Mouse (Mus musculus) midbrain, postnatal 0 days (tissue): ENCODE measurements at regions not wholly inside any gene's neighbourhood (a gene's known extent, or its start where the extent isn't known, plus 50 kb on each side); places are given as distances from the start of the nearest gene placed in this dataset.

Experiments used
- ATAC-seq: fragments of 200-750 bp; cut with Nextera tagmentation; 2 replicates; pipeline ENCODE4 v1.8.0; 2017; ENCODE audit warnings: moderate number of reproducible peaks, mild to moderate bottlenecking, moderate TSS enrichment, moderate library complexity; ENCODE audit not compliant: low FRiP score
- DNase-seq: peaks from one replicate; pipeline ENCODE4 v3.0.0-alpha.2; 2015; ENCODE audit warnings: low spot score
- H3K27ac ChIP-seq: fragments of 300-500 bp; sonication (generic); 2 replicates; pipeline ENCODE4 v1.5.1; 2014; ENCODE audit warnings: low read depth, mild to moderate bottlenecking, low read length, mixed read lengths
- H3K27me3 ChIP-seq: fragments of 300-500 bp; sonication (generic); 2 replicates; pipeline ENCODE4 v1.6.1; 2014; ENCODE audit warnings: low read length, control low read depth, mixed read lengths; ENCODE audit not compliant: insufficient read depth
- H3K36me3 ChIP-seq: fragments of 300-500 bp; sonication (generic); 2 replicates; pipeline ENCODE4 v1.6.1; 2014; ENCODE audit warnings: low read length, control low read depth, mixed read lengths; ENCODE audit not compliant: insufficient read depth
- H3K4me1 ChIP-seq: fragments of 300-500 bp; sonication (generic); 2 replicates; pipeline ENCODE4 v1.6.1; 2014; ENCODE audit warnings: mild to moderate bottlenecking, control low read depth, antibody characterized with exemption, low read length, mixed read lengths; ENCODE audit not compliant: insufficient read depth
- H3K4me2 ChIP-seq: fragments of 300-500 bp; sonication (generic); 2 replicates; pipeline ENCODE4 v1.6.1; 2014; ENCODE audit warnings: low read depth, mild to moderate bottlenecking, low read length, mixed read lengths; ENCODE audit not compliant: poor library complexity, severe bottlenecking
- H3K4me3 ChIP-seq: fragments of 300-500 bp; sonication (generic); 2 replicates; pipeline ENCODE4 v1.5.1; 2014; ENCODE audit warnings: low read depth, mild to moderate bottlenecking, low read length, moderate library complexity
- H3K9ac ChIP-seq: fragments of 300-500 bp; sonication (generic); replicated peaks from 2 replicates; pipeline ENCODE4 v1.6.1; 2014; ENCODE audit warnings: mild to moderate bottlenecking, low read length, moderate library complexity, mixed read lengths; ENCODE audit not compliant: poor library complexity, severe bottlenecking
- H3K9me3 ChIP-seq: fragments of 300-500 bp; sonication (generic); 2 replicates; pipeline ENCODE4 v1.6.1; 2016; ENCODE audit warnings: low read length, control low read depth
- CTCF ChIP-seq: IDR thresholded peaks from 2 replicates; pipeline ENCODE4 v1.5.1; 2016; ENCODE audit warnings: antibody characterized with exemption, mild to moderate bottlenecking
- WGBS: fragments of 180-500 bp; shearing (Covaris S2); extraction: QIAGEN DNeasy Blood & Tissue Kit; methylation state at CpG from one replicate; pipeline ENCODE4 v1.1.7; 2014; 5-methylcytosine and 5-hydroxymethylcytosine counted together

DNA sequence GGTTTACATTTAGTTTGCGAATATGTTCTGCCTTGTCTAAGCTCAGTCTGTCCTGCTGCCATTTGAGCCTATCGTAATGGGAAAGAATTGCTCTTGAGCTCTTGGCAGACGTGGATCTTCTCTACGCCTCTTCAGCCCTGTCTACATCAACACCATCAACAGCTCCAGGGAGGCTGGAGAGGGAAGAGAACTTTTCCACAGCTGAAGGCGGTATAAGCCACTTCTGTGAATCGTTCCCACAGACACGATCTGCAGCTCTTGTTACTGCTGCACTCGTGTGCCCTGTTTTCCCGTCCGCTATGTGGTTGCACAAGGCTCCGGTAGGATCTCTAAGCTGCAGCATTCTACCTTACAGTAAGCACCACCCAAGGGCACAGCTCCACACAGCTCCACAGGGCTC, 128.5 kb upstream of the Cadm1 start:
- TF ChIP-seq CTCF: no peak
- no peak overlapping the region for H3K9ac ChIP-seq
- H3K4me2 ChIP-seq: no peak overlapping the region
- peaks cover under 1% of the 10 kb centered on the region for H3K27me3 ChIP-seq
- no peaks in the 10 kb centered on the region for H3K4me1 ChIP-seq
- H3K36me3 ChIP-seq: no peaks in the 10 kb centered on the region
- H3K9me3 ChIP-seq: no peaks in the 10 kb centered on the region
- DNase-seq: no peak
- 83% methylated on average over 11 of the region's 11 CpGs for WGBS
- no peak overlapping the region for H3K4me3 ChIP-seq
- no peak overlapping the region for H3K27ac ChIP-seq
- no peak for ATAC-seq

DNA sequence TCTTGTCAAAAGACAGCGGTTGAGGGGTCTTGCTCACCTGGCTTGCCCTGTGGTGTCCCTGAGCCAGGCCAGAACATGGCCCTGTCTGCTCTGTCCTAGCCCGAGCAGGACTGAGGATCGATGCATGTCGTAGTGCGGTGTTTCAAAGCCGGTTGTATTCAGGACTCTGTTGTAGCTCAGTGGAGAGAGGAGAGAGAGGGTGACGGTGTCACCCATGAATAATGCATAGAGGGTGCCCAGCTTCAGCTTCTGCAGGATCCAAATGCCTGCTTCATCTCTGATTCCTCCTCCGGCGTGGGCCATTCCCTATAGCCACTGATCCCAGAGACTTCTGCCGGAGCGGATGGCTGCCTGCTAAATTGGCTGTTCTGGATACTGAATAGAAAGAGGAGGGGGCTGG, 126.7 kb upstream of the Cadm1 start:
- Histone ChIP-seq H3K36me3 (no peaks in the 10 kb centered on the region), H3K4me3 (no peak overlapping the region), H3K27ac (no peak overlapping the region), H3K9me3 (no peaks in the 10 kb centered on the region), H3K4me1 (no peaks in the 10 kb centered on the region; the same call in 1 of the 2 replicates), H3K9ac (no peak overlapping the region; the same call in 1 of the 2 replicates), H3K4me2 (no peak overlapping the region), H3K27me3 (peaks cover 10% of the 10 kb centered on the region)
- no peak for DNase-seq
- no peak for ATAC-seq
- TF ChIP-seq CTCF: no peak
- WGBS: 39% methylated on average over 11 of the region's 11 CpGs

DNA sequence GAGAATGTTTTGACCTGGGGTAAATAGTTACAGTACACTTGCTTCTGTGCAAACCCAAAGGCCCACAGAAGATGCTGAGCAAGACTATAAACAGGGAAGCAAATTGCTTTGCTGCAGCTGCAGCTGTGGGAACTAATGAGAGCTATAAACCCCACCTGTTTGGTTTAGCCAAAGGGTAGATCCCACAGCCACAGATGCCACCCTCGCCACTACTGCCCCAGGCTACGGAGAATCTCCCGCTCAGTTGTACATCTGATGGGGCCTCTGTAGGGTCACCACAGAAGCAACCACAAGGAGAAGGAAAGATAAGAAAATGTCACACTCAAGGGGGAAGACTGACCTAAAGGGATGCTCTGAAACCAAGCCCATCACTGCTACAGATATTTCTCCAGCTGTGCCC, 125.2 kb upstream of the Cadm1 start:
- ATAC-seq (no peak), DNase-seq (no peak)
- no peak for TF ChIP-seq CTCF
- Histone ChIP-seq H3K4me1 (no peaks in the 10 kb centered on the region; the same call in 1 of the 2 replicates), H3K4me3 (no peak overlapping the region), H3K27ac (no peak overlapping the region), H3K4me2 (no peak overlapping the region), H3K27me3 (peaks cover 10% of the 10 kb centered on the region), H3K9ac (no peak overlapping the region), H3K36me3 (no peaks in the 10 kb centered on the region), H3K9me3 (no peaks in the 10 kb centered on the region)
- 58% methylated on average over 3 of the region's 3 CpGs for WGBS

DNA sequence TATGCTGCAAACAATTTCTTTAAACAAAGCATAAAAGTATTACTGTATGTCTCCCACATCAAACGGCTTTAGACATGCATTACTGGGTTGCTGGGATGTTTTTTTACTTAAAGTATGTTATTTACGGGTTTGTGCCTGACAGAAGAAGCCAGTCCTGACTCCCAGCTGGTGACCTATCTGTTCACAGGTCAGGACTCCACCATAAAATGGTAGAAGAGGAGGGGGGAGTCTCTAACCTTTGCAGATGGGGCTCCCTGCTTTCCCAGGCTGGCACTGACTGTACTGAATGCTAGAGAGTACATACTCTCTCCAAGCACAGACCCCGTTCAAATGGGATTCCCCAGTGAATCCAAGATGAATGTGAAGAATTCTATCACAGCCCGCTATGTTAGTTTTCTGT, 124.4 kb upstream of the Cadm1 start:
- no peak for TF ChIP-seq CTCF
- 70% methylated on average over 4 of the region's 4 CpGs for WGBS
- no peak for ATAC-seq

DNA sequence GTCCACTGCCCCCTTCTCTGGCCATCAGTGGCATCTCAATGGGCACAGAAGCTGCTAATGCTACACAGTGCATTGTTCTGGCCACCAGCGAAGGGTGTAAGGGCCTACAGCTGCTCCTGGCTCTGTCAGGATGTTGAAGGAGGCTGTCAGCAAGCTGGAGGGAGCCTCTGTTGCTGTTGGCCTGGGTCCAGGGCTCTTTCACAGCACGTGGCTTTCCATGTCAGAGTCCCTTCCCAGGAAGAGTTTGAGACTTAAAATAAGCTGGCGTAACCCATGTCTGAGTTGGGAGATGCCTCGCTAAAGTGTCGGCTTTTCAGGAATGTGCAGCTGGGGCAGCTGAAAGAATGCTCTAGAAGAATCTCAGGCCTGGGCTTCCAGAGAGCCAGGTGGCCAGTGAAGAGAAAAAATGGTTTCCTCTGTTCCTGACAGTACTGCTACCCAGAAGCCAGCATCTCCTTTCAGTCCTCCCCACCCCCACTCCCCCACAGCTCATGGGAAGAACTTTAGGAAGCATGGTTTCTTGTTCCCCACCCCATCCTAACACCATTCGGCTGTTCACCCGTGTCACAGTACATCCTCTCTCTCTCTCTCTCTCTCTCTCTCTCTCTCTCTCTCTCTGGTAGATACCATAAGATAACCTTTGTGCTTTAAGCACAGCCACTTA, 122.8 kb upstream of the Cadm1 start:
- Histone ChIP-seq H3K9me3 (no peaks in the 10 kb centered on the region), H3K36me3 (no peaks in the 10 kb centered on the region), H3K9ac (no peak overlapping the region), H3K4me1 (no peaks in the 10 kb centered on the region; the same call in 1 of the 2 replicates), H3K27me3 (peaks cover 10% of the 10 kb centered on the region), H3K4me3 (no peak overlapping the region), H3K27ac (no peak overlapping the region), H3K4me2 (no peak overlapping the region)
- DNase-seq (peak; percentile 73), ATAC-seq (no peak)
- 43% methylated on average over 7 of the region's 7 CpGs for WGBS
- no peak for TF ChIP-seq CTCF

More for the DNA sequence above, 124.4 kb upstream of the Cadm1 start:
- no peak overlapping the region for H3K27ac ChIP-seq
- no peaks in the 10 kb centered on the region; the same call in 1 of the 2 replicates for H3K4me1 ChIP-seq
- no peak for DNase-seq
- H3K4me2 ChIP-seq: no peak overlapping the region
- peaks cover 10% of the 10 kb centered on the region for H3K27me3 ChIP-seq
- H3K9ac ChIP-seq: no peak overlapping the region
- no peaks in the 10 kb centered on the region for H3K36me3 ChIP-seq
- no peaks in the 10 kb centered on the region for H3K9me3 ChIP-seq
- no peak overlapping the region for H3K4me3 ChIP-seq

DNA sequence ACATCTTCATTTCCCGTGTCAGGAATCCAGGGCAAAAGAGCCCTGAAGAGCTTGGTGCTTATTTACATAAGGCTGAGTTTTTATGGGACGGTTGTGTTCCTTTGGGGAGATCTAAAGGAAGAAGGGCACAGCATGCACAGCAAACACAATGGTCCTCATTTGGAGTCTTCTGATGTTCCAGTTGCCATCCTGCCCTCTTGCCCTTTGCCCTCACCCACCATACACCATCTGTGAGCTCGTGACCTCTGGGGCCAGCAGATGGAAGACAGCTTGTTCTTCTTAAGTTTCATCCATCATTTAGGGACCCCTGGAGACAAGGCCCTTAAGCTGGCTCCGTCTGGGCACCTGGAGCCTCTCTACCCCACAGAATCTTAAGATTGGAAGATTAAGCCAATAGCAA, 121.9 kb upstream of the Cadm1 start:
- Histone ChIP-seq H3K27me3 (peaks cover 10% of the 10 kb centered on the region; the same call in 1 of the 2 replicates), H3K4me1 (no peaks in the 10 kb centered on the region; the same call in 1 of the 2 replicates), H3K4me2 (no peak overlapping the region), H3K4me3 (no peak overlapping the region), H3K36me3 (no peaks in the 10 kb centered on the region), H3K9me3 (no peaks in the 10 kb centered on the region), H3K27ac (no peak overlapping the region), H3K9ac (no peak overlapping the region)
- DNase-seq (no peak), ATAC-seq (no peak)
- 42% methylated on average over 4 of the region's 4 CpGs for WGBS
- TF ChIP-seq CTCF: no peak
